Mouse (Mus musculus): ENCODE data around the gene Gigyf1.

Gene Gigyf1

DNA sequence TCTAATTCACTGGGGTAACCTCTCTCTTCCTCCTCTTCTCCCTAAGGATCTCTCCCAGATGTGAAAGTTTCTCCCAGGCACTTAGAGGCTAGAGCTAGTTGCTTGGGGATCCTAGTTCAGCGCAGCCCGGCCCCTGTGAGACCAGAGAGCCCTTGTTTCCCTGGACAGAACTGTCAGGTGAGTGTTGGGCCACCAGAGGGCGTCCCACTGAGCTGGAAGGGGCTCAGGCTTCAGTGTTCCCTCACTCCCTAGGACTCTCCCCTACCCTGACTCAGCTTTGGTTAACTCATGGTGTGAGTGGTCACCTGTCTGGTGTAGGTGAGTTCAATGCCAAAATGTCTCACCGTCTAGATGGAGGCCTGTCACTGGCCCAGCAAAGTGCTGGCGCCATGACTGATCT lies at the start of gene Gigyf1:
Gene Gigyf1 (plus strand): TSS at position 113 of the 400 bp plus-strand sequence.
- DNase-seq: peak in 1 of 2 experiments; percentile 55

- DNase-seq: no peak
Measured at GRCm38 (mm10) chr5:137472252-137472904, 46.0 kb upstream of the Gigyf1 start.

- no peak for DNase-seq
Measured at GRCm38 (mm10) chr5:137474351-137474750, 44.0 kb upstream of the Gigyf1 start.

DNA sequence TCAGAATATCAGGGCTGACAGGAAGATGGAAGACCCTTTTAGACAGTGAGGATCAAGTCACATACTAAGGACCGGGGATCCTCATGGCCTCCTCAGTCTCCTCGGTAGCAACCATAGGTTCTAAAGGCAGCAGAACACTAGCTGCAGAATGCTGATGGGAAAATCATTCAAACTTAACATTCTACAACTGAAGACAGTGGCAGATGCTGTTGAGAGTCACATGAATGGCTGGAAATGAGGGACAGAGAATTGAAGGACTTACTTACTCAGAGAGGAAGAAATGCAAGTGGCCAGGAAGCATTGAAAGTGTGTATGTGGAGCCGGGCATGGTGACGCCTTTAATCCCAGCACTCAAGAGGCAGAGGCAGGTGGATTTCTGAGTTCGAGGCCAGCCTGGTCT lies 41.4 kb upstream of the Gigyf1 start, which contains the start of gene Zan:
Gene Zan (minus strand): TSS at position 101 of the 400 bp plus-strand sequence.
- DNase-seq: no peak

GRCm38 (mm10) chr5:137481138-137481537 lies 37.2 kb upstream of the Gigyf1 start:
- DNase-seq: peak; percentile 75 to 86

GRCm38 (mm10) chr5:137481897-137482296 lies 36.5 kb upstream of the Gigyf1 start:
- DNase-seq: peak; percentile 8 to 34

GRCm38 (mm10) chr5:137485071-137485850 lies 33.1 kb upstream of the Gigyf1 start:
- DNase-seq: no peak

DNA sequence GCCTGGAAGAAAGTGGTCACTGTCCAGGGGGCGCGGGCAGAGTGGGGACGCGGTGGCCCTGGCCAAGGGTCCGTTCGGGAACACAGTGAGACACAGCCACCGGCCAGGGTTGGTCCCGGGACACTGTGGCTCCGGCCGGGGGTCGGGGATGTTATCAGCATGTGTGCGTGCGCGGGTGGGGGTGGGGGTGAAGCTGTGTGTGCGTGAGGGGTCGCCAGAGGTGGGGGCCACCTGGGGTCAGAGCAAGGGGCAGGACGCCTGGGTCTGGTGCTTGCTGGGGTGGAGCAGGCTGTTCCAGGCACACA lies 32.5 kb upstream of the Gigyf1 start:
- DNase-seq: no peak

DNA sequence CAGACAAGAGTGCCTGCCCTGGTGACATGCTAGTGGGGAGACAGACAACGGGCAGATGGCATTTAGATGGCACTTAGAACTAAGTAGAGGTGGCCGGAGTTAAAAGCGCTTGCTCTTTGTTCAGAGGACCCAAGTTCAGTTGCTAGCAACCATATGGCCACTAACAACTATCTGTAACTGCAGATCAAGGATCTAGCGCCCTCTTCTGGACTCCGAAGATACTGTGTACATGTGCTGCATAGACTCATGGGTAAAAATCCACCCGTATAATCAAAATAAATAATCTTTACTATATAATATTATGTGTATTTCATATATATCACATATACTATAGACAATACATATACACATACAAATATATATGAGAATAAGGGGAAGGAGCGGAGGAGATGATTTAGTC lies 30.7 kb upstream of the Gigyf1 start:
- no peak for DNase-seq

DNA sequence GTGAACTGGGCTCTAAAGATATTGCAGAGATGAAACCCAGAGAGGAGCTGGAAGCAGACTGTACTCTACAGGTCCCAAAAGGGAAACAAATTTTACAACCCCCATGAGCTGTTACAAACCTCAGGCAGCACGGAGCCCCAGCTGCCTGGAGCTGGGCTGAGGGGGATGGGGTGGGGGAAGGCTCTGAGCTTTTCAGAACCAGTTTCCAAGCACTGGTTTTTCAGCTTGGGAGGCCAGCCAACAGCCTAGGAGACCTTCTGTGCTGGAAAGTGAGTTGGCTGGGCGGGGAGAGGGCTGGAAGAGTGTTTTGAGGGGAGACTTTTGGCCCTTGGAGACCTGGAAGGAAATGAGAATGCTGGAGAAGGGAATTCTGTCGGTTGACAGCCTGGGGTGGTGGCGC lies 26.8 kb upstream of the Gigyf1 start:
- DNase-seq: peak; percentile 22 to 67

GRCm38 (mm10) chr5:137493831-137494230 lies 24.5 kb upstream of the Gigyf1 start:
- peak; percentile 32 to 75 for DNase-seq

- no peak for DNase-seq
Measured at GRCm38 (mm10) chr5:137500186-137500585, 18.2 kb upstream of the Gigyf1 start.

GRCm38 (mm10) chr5:137501709-137502666 lies 16.4 kb upstream of the Gigyf1 start, which contains the start of gene Pop7:
Pop7 (minus strand) TSS chr5:137502518.
- peak; percentile 100 for DNase-seq

- DNase-seq: peak; percentile 92 to 95
Measured at GRCm38 (mm10) chr5:137502667-137503110, 15.7 kb upstream of the Gigyf1 start.

GRCm38 (mm10) chr5:137504041-137504440 lies 14.3 kb upstream of the Gigyf1 start:
- DNase-seq: no peak

DNA sequence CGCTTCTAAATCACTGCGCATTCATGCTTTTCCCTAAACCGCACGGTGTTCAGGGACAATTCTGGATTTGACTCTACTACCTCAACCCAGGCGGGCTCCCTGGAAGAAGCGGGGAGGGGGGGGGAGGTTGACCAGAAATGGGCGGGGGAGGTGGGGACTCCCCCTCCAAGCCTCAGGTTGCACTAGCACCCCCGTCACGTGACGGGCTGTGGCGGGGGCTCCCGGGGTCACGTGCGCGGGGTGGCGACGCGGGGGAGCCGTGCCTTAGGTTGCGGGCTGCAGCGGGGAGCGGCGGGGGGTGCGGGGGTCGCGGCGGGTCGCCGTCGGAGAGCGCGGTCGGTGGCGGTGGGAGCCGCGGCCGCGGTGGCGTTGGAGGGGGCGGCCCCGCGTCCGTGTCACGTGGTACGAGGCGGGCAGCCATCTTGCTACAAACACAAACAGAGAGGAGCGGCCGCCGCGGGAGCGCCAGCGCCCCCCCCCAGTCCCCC lies 8.3 kb upstream of the Gigyf1 start:
- peak; percentile 83 to 88 for DNase-seq

DNA sequence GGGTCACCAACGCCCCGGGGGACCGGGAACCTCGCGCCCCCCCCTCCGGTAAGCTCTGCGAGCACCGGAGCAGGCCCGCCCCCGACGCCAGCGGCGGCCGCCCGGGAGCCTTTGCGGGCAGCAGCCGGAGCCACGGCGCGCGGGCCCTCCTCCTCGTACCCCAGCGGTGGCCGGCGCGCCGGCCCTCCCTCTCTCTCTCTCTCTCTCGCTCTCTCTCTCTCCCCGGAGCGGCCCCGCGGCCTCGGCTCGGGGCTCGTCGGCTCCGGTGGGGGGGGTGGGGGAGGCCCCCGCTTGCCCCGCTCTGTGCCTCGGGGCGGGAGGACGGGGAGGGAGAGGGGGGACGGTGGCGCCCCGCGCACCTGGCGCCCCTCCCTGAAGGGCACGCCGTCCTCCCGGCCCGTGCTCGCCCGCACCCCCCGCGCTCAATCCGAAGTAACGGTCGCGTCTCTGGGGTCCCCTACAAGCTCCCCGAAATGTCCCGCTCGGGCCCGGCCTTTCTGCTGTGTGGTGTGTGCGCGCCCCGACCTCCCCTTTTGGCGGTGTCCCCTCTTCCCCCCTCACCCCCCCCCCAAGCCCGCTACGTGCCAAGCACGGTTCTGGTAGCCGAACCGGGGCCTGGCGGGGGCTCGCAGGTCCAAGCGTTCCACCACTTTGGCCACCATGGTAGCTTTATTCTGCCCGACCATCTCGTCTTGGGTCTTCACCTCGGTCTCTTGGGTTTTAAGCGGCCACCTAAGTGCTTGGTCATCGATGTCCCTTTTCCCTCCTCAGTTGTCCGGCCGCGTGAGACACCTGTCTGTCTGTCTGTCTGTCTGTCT lies 7.6 kb upstream of the Gigyf1 start:
- no peak for DNase-seq

DNA sequence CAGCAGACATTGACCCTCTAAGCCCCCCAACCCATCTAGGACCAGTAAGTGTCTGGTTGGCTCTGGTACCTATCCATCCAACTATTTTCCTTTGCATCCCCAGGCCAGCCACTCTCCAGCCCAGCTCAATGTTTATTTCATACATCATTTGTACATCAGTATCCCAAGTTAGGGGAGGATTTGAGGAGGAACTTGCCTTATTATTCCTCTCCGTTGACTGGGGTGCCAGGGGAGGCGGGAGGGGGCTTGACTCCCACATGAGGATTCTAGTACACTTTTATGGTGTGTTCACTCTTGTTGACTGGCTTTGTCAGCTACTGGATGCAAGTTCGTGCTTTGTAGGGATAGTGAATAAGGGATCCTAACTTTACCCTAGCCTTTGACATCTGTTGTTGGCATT lies 6.6 kb upstream of the Gigyf1 start:
- DNase-seq: no peak

GRCm38 (mm10) chr5:137512847-137513794 lies 5.2 kb upstream of the Gigyf1 start:
- DNase-seq: peak in 1 of 2 experiments; percentile 50

- no peak for DNase-seq
Measured at GRCm38 (mm10) chr5:137513951-137514721, 4.2 kb upstream of the Gigyf1 start.

Data from lung, postnatal 4 days (tissue).